Mouse (Mus musculus) neural tube, embryonic 14.5 days (tissue): Measurements from ENCODE around the gene Sept12. TPM values are rescaled to one million over a fixed set of nuclear protein-coding genes. Genes with fewer than 3 reads are reported as not detected.

Experiments used
- ATAC-seq: fragments of 200-750 bp; cut with Nextera tagmentation; 2 replicates; pipeline ENCODE4 v1.8.0; 2017; ENCODE audit warnings: low read depth, mild to moderate bottlenecking, moderate TSS enrichment, moderate library complexity
- H3K27ac ChIP-seq: fragments of 300-500 bp; sonication (generic); 2 replicates; pipeline ENCODE4 v1.5.1; 2014; ENCODE audit warnings: low read depth, mild to moderate bottlenecking, control low read depth, low read length, moderate library complexity, mixed read lengths
- H3K27me3 ChIP-seq: fragments of 300-500 bp; sonication (generic); 2 replicates; pipeline ENCODE4 v1.6.1; 2014; ENCODE audit warnings: low read length; ENCODE audit not compliant: control insufficient read depth, insufficient read depth
- H3K36me3 ChIP-seq: fragments of 300-500 bp; sonication (generic); 2 replicates; pipeline ENCODE4 v1.6.1; 2014; ENCODE audit warnings: low read length, mixed read lengths; ENCODE audit not compliant: control insufficient read depth, insufficient read depth
- H3K4me1 ChIP-seq: fragments of 300-500 bp; sonication (generic); 2 replicates; pipeline ENCODE4 v1.6.1; 2014; ENCODE audit warnings: low read length; ENCODE audit not compliant: control insufficient read depth, insufficient read depth
- H3K4me2 ChIP-seq: fragments of 300-500 bp; sonication (generic); 2 replicates; pipeline ENCODE4 v1.6.1; 2014; ENCODE audit warnings: mild to moderate bottlenecking, low read depth, low read length, control low read depth
- H3K4me3 ChIP-seq: fragments of 300-500 bp; sonication (generic); 2 replicates; pipeline ENCODE4 v1.5.1; 2014; ENCODE audit warnings: low read depth, low read length, control low read depth, mixed read lengths
- H3K9ac ChIP-seq: fragments of 300-500 bp; sonication (generic); replicated peaks from 2 replicates; pipeline ENCODE4 v1.6.1; 2014; ENCODE audit warnings: low read depth, mild to moderate bottlenecking, control low read depth, low read length, mixed read lengths
- H3K9me3 ChIP-seq: fragments of 300-500 bp; sonication (generic); 2 replicates; pipeline ENCODE4 v1.6.1; 2016; ENCODE audit warnings: low read length; ENCODE audit not compliant: control insufficient read depth
- WGBS: fragments of 180-500 bp; shearing (Covaris S2); extraction: QIAGEN DNeasy Blood & Tissue Kit; methylation state at CpG from one replicate; pipeline ENCODE4 v1.1.7; 2014; 5-methylcytosine and 5-hydroxymethylcytosine counted together
- polyA plus RNA-seq: library from polyadenylated mRNA; unstranded; fragments of >200 nt; fragmentation: Nextera tagmentation; extraction: Ambion mirVana; gene quantifications from 2 replicates; pipeline ENCODE4 v1.2.1, GENCODE M21; 2014

Gene Sept12
- polyA plus RNA-seq, 1 experiment from 2014 or later: not detected

DNA sequence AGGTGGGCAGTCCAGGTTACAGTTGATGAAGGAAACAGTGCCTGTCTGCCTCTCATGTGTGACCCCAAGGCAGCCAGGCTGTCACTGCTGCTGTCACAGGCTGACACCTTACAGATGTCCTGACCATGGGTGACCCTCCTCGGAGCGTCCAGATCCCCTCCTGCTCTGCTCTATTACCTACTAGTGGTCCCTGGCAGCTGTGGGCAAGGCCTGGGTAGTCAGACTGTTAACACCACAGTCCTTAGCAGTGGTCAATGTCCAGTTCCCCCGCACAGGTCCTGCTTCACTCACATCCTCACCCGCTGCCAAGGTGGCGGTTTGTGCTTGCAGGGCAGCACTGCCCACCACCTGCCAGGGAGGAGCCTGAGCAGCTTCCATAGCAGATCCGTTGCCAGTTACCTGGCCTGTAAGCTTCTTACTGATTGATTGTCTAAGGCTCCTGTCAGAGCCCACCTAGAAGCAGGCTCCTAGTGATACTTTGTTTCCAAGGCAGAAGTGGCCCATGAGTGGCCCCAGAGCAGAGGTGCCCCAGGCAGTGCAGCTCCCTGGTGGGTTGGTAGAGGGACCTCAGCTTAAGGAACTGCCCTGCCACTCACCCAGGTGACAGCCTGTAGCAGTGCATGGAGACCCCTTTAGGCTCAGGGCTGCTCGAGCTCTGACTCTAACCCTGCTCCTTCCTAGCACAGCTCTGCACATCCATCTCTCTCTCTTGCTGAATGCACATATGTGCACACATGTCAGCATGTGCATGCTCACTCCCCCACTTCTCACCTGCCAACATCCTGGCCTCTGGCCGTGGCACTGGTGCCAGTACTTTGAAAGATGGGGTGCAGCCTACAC is 60.1 kb downstream of the Sept12 start:
- no peak for ATAC-seq
- H3K9ac ChIP-seq: no peak overlapping the region
- no peaks in the 10 kb centered on the region for H3K27me3 ChIP-seq
- H3K4me2 ChIP-seq: no peak overlapping the region
- H3K36me3 ChIP-seq: peaks cover 57% of the 10 kb centered on the region
- no peaks in the 10 kb centered on the region for H3K9me3 ChIP-seq
- H3K4me1 ChIP-seq: peaks cover 8% of the 10 kb centered on the region
- no peak overlapping the region for H3K4me3 ChIP-seq
- 96% methylated on average over 8 of the region's 8 CpGs for WGBS
- no peak overlapping the region for H3K27ac ChIP-seq

Other genes starting within 250 kb of the Sept12 start
- gene Cdip1, start 207.6 kb downstream of the Sept12 start, polyA plus RNA-seq: 125 TPM in 2 replicates
- 0.85 and 0.86 TPM in 2 replicates for gene 4930562C15Rik, start 162.4 kb downstream of the Sept12 start, polyA plus RNA-seq
- gene Ubald1, start 117.5 kb downstream of the Sept12 start, polyA plus RNA-seq: 63.6 and 65.0 TPM in 2 replicates
- 125 and 128 TPM in 2 replicates for gene Mgrn1, start 111.6 kb downstream of the Sept12 start, polyA plus RNA-seq
- gene Nudt16l1, start 59.1 kb downstream of the Sept12 start, polyA plus RNA-seq: 135 and 140 TPM in 2 replicates
- gene Anks3, start 33.6 kb downstream of the Sept12 start, polyA plus RNA-seq: 62.2 and 62.5 TPM in 2 replicates
- not detected in 2 replicates for gene Smim22, start 9.4 kb upstream of the Sept12 start, polyA plus RNA-seq
- gene Rogdi, start 15.7 kb upstream of the Sept12 start, polyA plus RNA-seq: 171 and 200 TPM in 2 replicates
- 102 and 165 TPM in 2 replicates for gene Glyr1, start 52.0 kb upstream of the Sept12 start, polyA plus RNA-seq
- gene Ubn1, start 52.2 kb upstream of the Sept12 start, polyA plus RNA-seq: 14.4 and 16.7 TPM in 2 replicates
- gene Ppl, start 134.6 kb upstream of the Sept12 start, polyA plus RNA-seq: 0.35 and 0.37 TPM in 2 replicates
- 0.27 and 0.28 TPM in 2 replicates for gene Sec14l5, start 149.3 kb upstream of the Sept12 start, polyA plus RNA-seq
- gene Nagpa, start 206.2 kb upstream of the Sept12 start, polyA plus RNA-seq: 8.9 and 10.3 TPM in 2 replicates
- gene AU021092, start 224.4 kb upstream of the Sept12 start, polyA plus RNA-seq: 13.0 and 14.2 TPM in 2 replicates
- gene Alg1, start 235.8 kb upstream of the Sept12 start, polyA plus RNA-seq: 41.3 and 42.4 TPM in 2 replicates